Mouse (Mus musculus): ENCODE results near the gene BC024978. TPM values are rescaled to one million over a fixed set of nuclear protein-coding genes. Genes with fewer than 3 reads are reported as not detected.
"Not testable (repeated sequence)": the region's sequence is repeated elsewhere in the genome, so short reads cannot be mapped to it uniquely, and the experiment has no call there.

BC024978 gene
- polyA plus RNA-seq, 3 experiments from 2014 or later: 2.2 to 5.9 (median 5.2) TPM

GRCm38 (mm10) chr7:27224877-27225575, 29.4 kb downstream of the BC024978 start:
- no peak for ATAC-seq

GRCm38 (mm10) chr7:27227276-27227675, 31.7 kb downstream of the BC024978 start:
- ATAC-seq: no peak

GRCm38 (mm10) chr7:27227676-27228075, 32.1 kb downstream of the BC024978 start:
- ATAC-seq: no peak

GRCm38 (mm10) chr7:27228281-27228821, 32.8 kb downstream of the BC024978 start, which contains the start of gene Itpkc:
Gene Itpkc (minus strand): TSS chr7:27228661.
- ATAC-seq: peak; percentile 87

GRCm38 (mm10) chr7:27228865-27229264, 33.3 kb downstream of the BC024978 start:
- ATAC-seq: peak; percentile 23

GRCm38 (mm10) chr7:27230781-27231180, 35.2 kb downstream of the BC024978 start:
- ATAC-seq: no peak

GRCm38 (mm10) chr7:27231693-27232331, 36.2 kb downstream of the BC024978 start:
- no peak for ATAC-seq

- peak; percentile 87 for ATAC-seq
These were observed 37.2 kb downstream of the BC024978 start, which contains the start of gene Coq8b for GRCm38 (mm10) chr7:27232781-27233281. Gene Coq8b (plus strand): TSS chr7:27233023.

GRCm38 (mm10) chr7:27233300-27233699, 37.7 kb downstream of the BC024978 start:
- ATAC-seq: no peak

- no peak for ATAC-seq
These were observed 40.1 kb downstream of the BC024978 start for GRCm38 (mm10) chr7:27235726-27236125.

GRCm38 (mm10) chr7:27237527-27237926, 41.9 kb downstream of the BC024978 start:
- ATAC-seq: no peak

- no peak for ATAC-seq
These were observed 43.0 kb downstream of the BC024978 start for GRCm38 (mm10) chr7:27238568-27238967.

- no peak for ATAC-seq
These were observed 47.6 kb downstream of the BC024978 start for GRCm38 (mm10) chr7:27243211-27243610.

- ATAC-seq: not testable (repeated sequence)
These were observed 48.5 kb downstream of the BC024978 start for GRCm38 (mm10) chr7:27244088-27244487.

GRCm38 (mm10) chr7:27249146-27249545, 53.6 kb downstream of the BC024978 start:
- ATAC-seq: no peak

- no peak for ATAC-seq
These were observed 54.3 kb downstream of the BC024978 start for GRCm38 (mm10) chr7:27249928-27250327.

- ATAC-seq: no peak
These were observed 56.4 kb downstream of the BC024978 start for GRCm38 (mm10) chr7:27251946-27252345.

GRCm38 (mm10) chr7:27255721-27256120, 60.1 kb downstream of the BC024978 start:
- ATAC-seq: no peak

- no peak for ATAC-seq
These were observed 61.7 kb downstream of the BC024978 start for GRCm38 (mm10) chr7:27257046-27257851.

GRCm38 (mm10) chr7:27257852-27258204, 62.2 kb downstream of the BC024978 start:
- ATAC-seq: no peak

- ATAC-seq: peak; percentile 88
These were observed 62.8 kb downstream of the BC024978 start, which contains the start of gene Numbl for GRCm38 (mm10) chr7:27258205-27258899. Gene Numbl (plus strand): TSS chr7:27258433.

- no peak for ATAC-seq
These were observed 63.7 kb downstream of the BC024978 start for GRCm38 (mm10) chr7:27259271-27259721.

All from inflammation-experienced regulatory T-cells, adult 6 months (primary cell).